ENCODE assay signal across 8 mouse cellular contexts in the genomic region with DNA sequence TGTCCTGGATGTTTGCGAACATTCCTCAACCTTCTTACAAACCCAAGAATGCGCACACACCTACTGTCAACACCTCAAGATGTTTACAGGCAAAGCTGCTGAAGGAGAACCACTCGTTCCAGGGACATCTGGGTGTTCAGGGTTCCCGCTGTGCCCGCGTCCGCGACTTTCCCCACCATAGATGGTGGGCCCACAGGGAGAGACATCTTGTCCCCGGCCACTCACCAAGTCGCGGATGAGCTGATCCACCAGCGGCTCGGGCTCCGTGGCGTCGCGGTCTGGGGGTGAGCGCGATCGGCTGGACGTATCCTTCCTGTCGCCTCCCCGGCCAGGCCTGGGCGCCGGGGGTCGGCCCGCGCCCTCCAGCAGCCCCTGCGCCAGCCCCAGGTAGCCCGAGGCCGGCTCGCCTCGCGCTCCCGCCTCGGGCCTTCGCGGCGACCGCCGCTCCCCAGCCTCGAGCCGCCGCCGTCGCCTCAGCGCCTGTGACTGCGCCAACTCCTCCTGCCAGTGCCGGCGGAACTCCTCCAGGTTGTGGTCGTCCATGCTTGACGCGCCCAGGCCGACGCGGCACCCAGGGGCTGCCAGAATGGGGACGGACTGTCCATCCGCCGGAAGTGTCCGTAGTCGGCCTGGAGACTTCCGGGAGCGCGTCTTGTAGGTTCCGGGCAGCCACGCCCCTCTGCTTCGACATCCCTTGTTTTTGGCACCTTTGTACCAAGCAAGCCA. TPM values are rescaled to one million over a fixed set of nuclear protein-coding genes. Genes with fewer than 3 reads are reported as not detected.
A peak's percentile ranks its signal among the peaks of the same experiment; 100 is the strongest.
DNase-seq lines count a peak whose midpoint lies in the region; ATAC-seq and TF ChIP-seq lines count a peak whose summit lies in the region.

Fbxw8 (minus strand) TSS at position 626 of the 726 bp plus-strand sequence.

- peaks cover 27% of the 10 kb centered on the region for H3K4me1 ChIP-seq in G1E (ENCODE audit: insufficient read depth, low read depth, low read length)
- H3K4me1 ChIP-seq in forebrain, embryonic 16.5 days (replicated peaks; ENCODE audit: control insufficient read depth, insufficient read depth, low read length) = peaks cover 16% of the 10 kb centered on the region
- peaks cover 8% of the 10 kb centered on the region; the same call in 1 of the 2 replicates for H3K4me1 ChIP-seq in lung, embryonic 14.5 days (ENCODE audit: insufficient read depth)
- H3K4me1 ChIP-seq in olfactory bulb, adult 2 months (ENCODE audit: control insufficient read depth, insufficient read depth, low read length) = peaks cover 11% of the 10 kb centered on the region

- peak within 1 kb of the TSS; percentile 75 for H3K9ac ChIP-seq in forebrain, embryonic 16.5 days (replicated peaks; ENCODE audit: low read depth, low read length)
- H3K9ac ChIP-seq in lung, embryonic 14.5 days = peak within 1 kb of the TSS; percentile 86

- H3K9me3 ChIP-seq in G1E (replicated peaks) = no peaks in the 10 kb centered on the region
- H3K9me3 ChIP-seq in forebrain, embryonic 16.5 days (ENCODE audit: control insufficient read depth, low read length) = no peaks in the 10 kb centered on the region
- H3K9me3 ChIP-seq in lung, embryonic 14.5 days (ENCODE audit: low read depth, low read length) = no peaks in the 10 kb centered on the region

- peaks cover 3% of the 10 kb centered on the region; the same call in 1 of the 2 replicates for H3K27me3 ChIP-seq in G1E (ENCODE audit: insufficient read depth, low read length)
- H3K27me3 ChIP-seq in forebrain, embryonic 16.5 days (replicated peaks; ENCODE audit: control insufficient read depth, insufficient read depth, low read length) = no peaks in the 10 kb centered on the region
- H3K27me3 ChIP-seq in lung, embryonic 14.5 days (ENCODE audit: insufficient read depth, low read length) = no peaks in the 10 kb centered on the region

- peak; percentile 87 for DNase-seq in G1E (ENCODE audit: low spot score)
- DNase-seq in cerebellum, adult 18-20 months = peak; percentile 77 to 88
- peak; percentile 87 to 89 for DNase-seq in heart, postnatal 36 days
- DNase-seq in layer of hippocampus, adult 2 months (ENCODE audit: low spot score in 2 of 2) = peak; percentile 79
- peak; percentile 94 for DNase-seq in lung, embryonic 14.5 days
- DNase-seq in thymus, postnatal 0 days (ENCODE audit: low spot score) = peak; percentile 42

- H3K4me3 ChIP-seq in G1E (ENCODE audit: low read depth, low read length) = peak within 1 kb of the TSS; percentile 97
- H3K4me3 ChIP-seq in forebrain, embryonic 16.5 days (replicated peaks; ENCODE audit: low read length) = peak within 1 kb of the TSS; percentile 65
- H3K4me3 ChIP-seq in layer of hippocampus, adult 2 months = peak within 1 kb of the TSS; percentile 90
- H3K4me3 ChIP-seq in lung, embryonic 14.5 days (ENCODE audit: low read depth, low read length) = peak within 1 kb of the TSS; percentile 89
- H3K4me3 ChIP-seq in olfactory bulb, adult 2 months (ENCODE audit: insufficient read depth, low read depth, low read length) = peak within 1 kb of the TSS; percentile 76

- TF ChIP-seq POLR2A in olfactory bulb, adult 2 months (IDR thresholded peaks at IDR 0.05; ENCODE audit: insufficient read depth, low read depth, low read length) = peak; percentile 64; the same call in 1 of the 2 replicates

- intact Hi-C loops in heart, postnatal 36 days (cut with DNase I) = no loop called here

- under 1% methylated on average over 65 of the region's 67 CpGs for WGBS in forebrain, embryonic 16.5 days
- WGBS in lung, embryonic 14.5 days = under 1% methylated on average over 67 of the region's 67 CpGs
- WGBS in olfactory bulb, adult 2 months = under 1% methylated on average over 67 of the region's 67 CpGs

- peak within 1 kb of the TSS; percentile 80 for H3K4me2 ChIP-seq in forebrain, embryonic 16.5 days (ENCODE audit: low read length)
- H3K4me2 ChIP-seq in lung, embryonic 14.5 days = peak within 1 kb of the TSS; percentile 74

- no peak for TF ChIP-seq CTCF in G1E (IDR thresholded peaks at IDR 0.05; ENCODE audit: low read depth, low read length)
- TF ChIP-seq CTCF in layer of hippocampus, adult 2 months (conservative IDR thresholded peaks at IDR 0.05) = no peak
- no peak for TF ChIP-seq CTCF in lung, embryonic 14.5 days (IDR thresholded peaks at IDR 0.05; ENCODE audit: low read depth)
- TF ChIP-seq CTCF in olfactory bulb, adult 2 months (IDR thresholded peaks at IDR 0.05; ENCODE audit: insufficient read depth, low read depth, low read length) = no peak

- H3K27ac ChIP-seq in forebrain, embryonic 16.5 days (ENCODE audit: low read length) = peak within 1 kb of the TSS; percentile 53; the same call in 1 of the 2 replicates
- H3K27ac ChIP-seq in layer of hippocampus, adult 2 months = peak within 1 kb of the TSS; percentile 83
- H3K27ac ChIP-seq in lung, embryonic 14.5 days (ENCODE audit: low read depth) = peak within 1 kb of the TSS; percentile 60
- H3K27ac ChIP-seq in olfactory bulb, adult 2 months (ENCODE audit: insufficient read depth, low read depth, low read length) = no peak within 1 kb of the TSS

- ATAC-seq in G1E (ENCODE audit: extremely low read depth, insufficient number of reproducible peaks, low FRiP score, poor library complexity, severe bottlenecking) = peak; percentile 98
- peak; percentile 91 for ATAC-seq in forebrain, embryonic 16.5 days
- peak; percentile 90 for ATAC-seq in lung, embryonic 14.5 days (ENCODE audit: insufficient read depth)

- peaks cover 33% of the 10 kb centered on the region for H3K36me3 ChIP-seq in G1E (replicated peaks)
- H3K36me3 ChIP-seq in forebrain, embryonic 16.5 days (ENCODE audit: control insufficient read depth, insufficient read depth) = no peaks in the 10 kb centered on the region; the same call in 1 of the 2 replicates
- H3K36me3 ChIP-seq in lung, embryonic 14.5 days (ENCODE audit: insufficient read depth) = peaks cover 6% of the 10 kb centered on the region; the same call in 1 of the 2 replicates

RNA-seq across cellular contexts. Expression of gene Fbxw8, which starts in this region (rescaled TPM):
- total RNA-seq in G1E (2014; fragmentation: Nextera tagmentation) (25.9 and 26.1 TPM in 2 replicates), G1E (2017) (30.2 and 33.9 TPM in 2 replicates)
- 34.0 and 39.9 TPM in 2 replicates for polyA plus RNA-seq in G1E (2012)
- 21.5 and 24.7 TPM in 2 replicates for polyA plus RNA-seq in forebrain, embryonic 16.5 days (2015; fragmentation: Nextera tagmentation; extraction: Ambion mirVana)
- total RNA-seq in heart, postnatal 36 days (2021) = 10 to 100 TPM; 39.0 to 42.7 TPM
- total RNA-seq in layer of hippocampus, adult 2 months (2021) = 10 to 100 TPM; 33.0 to 36.4 TPM
- polyA plus RNA-seq in lung, embryonic 14.5 days (2014; fragmentation: Nextera tagmentation; extraction: Ambion mirVana) = 31.1 and 31.3 TPM in 2 replicates
- polyA plus RNA-seq in olfactory bulb, adult 2 months (2012; ENCODE audit: insufficient read depth, insufficient read length, low replicate concordance, missing spikeins) = not detected in 2 replicates
- polyA plus RNA-seq in thymus, postnatal 0 days (2015; fragmentation: Nextera tagmentation; extraction: Ambion mirVana) = 8.1 TPM in 2 replicates

Comparison
In these comparisons a context has a peak if more than half of its experiments do, and no peak if none do; other contexts are left out.
1. DNase-seq: peak in every context shown above with its lines; median percentile 94 in lung, embryonic 14.5 days; 88 in heart, postnatal 36 days; 87 in G1E; 82 in cerebellum, adult 18-20 months; 79 in layer of hippocampus, adult 2 months; 42 in thymus, postnatal 0 days.